Mouse (Mus musculus) embryonic fibroblast, embryonic 13.5 days (primary cell): ENCODE measurements around the gene Sgo2a.

Experiments
- CTCF ChIP-seq: IDR thresholded peaks from 2 replicates; pipeline ENCODE4 v1.5.1; 2011; ENCODE audit warnings: mild to moderate bottlenecking, control low read depth, low read length, moderate library complexity, borderline replicate concordance; ENCODE audit not compliant: insufficient read depth
- POLR2A ChIP-seq: IDR thresholded peaks from 2 replicates; pipeline ENCODE4 v1.6.1; 2011; ENCODE audit warnings: low read depth, mild to moderate bottlenecking, control low read depth, low read length, moderate library complexity

- TF ChIP-seq CTCF = no peak
- TF ChIP-seq POLR2A = no peak
Observed at GRCm38 (mm10) chr1:58018856-58019255, 23.1 kb downstream of the Sgo2a start, which contains the start of gene Kctd18.
